9 mouse cellular contexts compared by ENCODE assay signal in the genomic region with DNA sequence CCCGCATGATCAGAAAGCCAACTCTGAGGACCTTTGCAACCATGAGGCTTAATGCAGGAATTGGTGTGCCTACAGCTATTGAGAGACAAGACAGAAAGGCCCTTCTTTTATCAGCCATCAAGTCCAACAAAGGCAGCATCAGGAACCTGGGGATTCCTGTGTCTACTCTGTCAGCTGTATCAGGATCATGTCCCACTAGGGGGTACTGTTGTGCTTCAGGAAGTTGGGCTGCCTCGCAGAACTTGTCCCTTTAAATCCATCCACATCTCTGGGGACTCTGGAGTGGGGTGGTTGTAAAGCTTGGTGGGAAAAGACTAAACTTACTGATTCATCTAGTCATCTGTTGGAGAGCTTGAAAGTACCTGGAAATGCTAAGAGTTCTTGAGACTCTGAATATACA.
DNase-seq lines count a peak whose midpoint lies in the region; ATAC-seq and TF ChIP-seq lines count a peak whose summit lies in the region.
"Had no signal": no experiment of that assay in that cellular context is flagged by ENCODE, and none has a peak within 500 bp of the region (broad histone marks: within the 10 kb centered on the region; RNA-seq: fewer than 3 reads in every experiment).

No protein-coding gene starts in this region.

- no peaks in the 10 kb centered on the region for H3K36me3 ChIP-seq in heart, postnatal 0 days (replicated peaks; ENCODE audit: control insufficient read depth, insufficient read depth, low read length)
- H3K36me3 ChIP-seq: hindbrain, embryonic 15.5 days had no signal

- H3K4me1 ChIP-seq in heart, postnatal 0 days (ENCODE audit: control insufficient read depth, insufficient read depth): no peaks in the 10 kb centered on the region
- H3K4me1 ChIP-seq: hindbrain, embryonic 15.5 days had no signal

- H3K4me2 ChIP-seq in heart, postnatal 0 days (ENCODE audit: low read depth, low read length): no peak overlapping the region
- H3K4me2 ChIP-seq: hindbrain, embryonic 15.5 days had no signal

- H3K9ac ChIP-seq in heart, postnatal 0 days (replicated peaks; ENCODE audit: low read depth, low read length): no peak overlapping the region
- H3K9ac ChIP-seq: hindbrain, embryonic 15.5 days had no signal

- no peaks in the 10 kb centered on the region for H3K9me3 ChIP-seq in heart, postnatal 0 days (replicated peaks; ENCODE audit: control insufficient read depth, low read length)
- H3K9me3 ChIP-seq: hindbrain, embryonic 15.5 days had no signal

- no peak overlapping the region for H3K27ac ChIP-seq in heart, postnatal 0 days (ENCODE audit: low read depth)
- H3K27ac ChIP-seq: hindbrain, embryonic 15.5 days had no signal

- no peak; the same call in 1 of the 2 replicates for ATAC-seq in heart, postnatal 0 days (ENCODE audit: insufficient read depth, low read depth)

- WGBS in heart, postnatal 0 days: 66% methylated on average over 2 of the region's 2 CpGs

- no peak for DNase-seq in heart, postnatal 0 days (ENCODE audit: low spot score)
- DNase-seq in heart, adult 9 months (ENCODE audit: low spot score in 2 of 2): no peak
- DNase-seq in 416B (ENCODE audit: low read depth): peak; percentile 77
- peak; percentile 8 for DNase-seq in c-Kit-positive CD71-negative TER-119-negative erythroid progenitor cells, embryonic 14.5 days (ENCODE audit: low read depth)
- peak; percentile 26 to 62 for DNase-seq in layer of hippocampus, adult 8-10 months (ENCODE audit: low spot score in 2 of 2)
- DNase-seq in right cerebral cortex, postnatal 4 days: peak; percentile 40
- DNase-seq in testis, postnatal 14 days (ENCODE audit: low spot score): no peak
- DNase-seq in spleen, postnatal 10 days (ENCODE audit: low spot score in 2 of 2): no peak

- no peak for TF ChIP-seq EP300 in heart, postnatal 0 days (IDR thresholded peaks at IDR 0.05; ENCODE audit: low read depth)

- no peaks in the 10 kb centered on the region for H3K27me3 ChIP-seq in heart, postnatal 0 days (ENCODE audit: control insufficient read depth, insufficient read depth, low read length)
- H3K27me3 ChIP-seq: hindbrain, embryonic 15.5 days had no signal

- no peak overlapping the region for H3K4me3 ChIP-seq in heart, postnatal 0 days (ENCODE audit: low read depth, low read length)
- H3K4me3 ChIP-seq: hindbrain, embryonic 15.5 days had no signal

- TF ChIP-seq CTCF in heart, postnatal 0 days (IDR thresholded peaks at IDR 0.05; ENCODE audit: low read depth): peak; percentile 18; the same call in 1 of the 2 replicates

Comparison
In these comparisons a context has a peak if more than half of its experiments do, and no peak if none do; other contexts are left out.
1. DNase-seq: peak in 416B (single experiment), c-Kit-positive CD71-negative TER-119-negative erythroid progenitor cells, embryonic 14.5 days (single experiment), layer of hippocampus, adult 8-10 months (2 of 2) and right cerebral cortex, postnatal 4 days (single experiment); none in heart, postnatal 0 days (single experiment), heart, adult 9 months (0 of 2), testis, postnatal 14 days (single experiment) and spleen, postnatal 10 days (0 of 2).